Comparison of ENCODE assay signal across 13 mouse cellular contexts in genomic region chr2:37757784-37758183, GRCm38 (mm10). TPM values are rescaled to one million over a fixed set of nuclear protein-coding genes. Genes with fewer than 3 reads are reported as not detected.
DNase-seq lines count a peak whose midpoint lies in the region; ATAC-seq and TF ChIP-seq lines count a peak whose summit lies in the region.
"Had no signal": no experiment of that assay in that cellular context is flagged by ENCODE, and none has a peak within 500 bp of the region (broad histone marks: within the 10 kb centered on the region; RNA-seq: fewer than 3 reads in every experiment).

No protein-coding gene starts in this region.

- ATAC-seq in lung, embryonic 16.5 days (ENCODE audit: low read depth), result 0 out of 2 replicates have a peak, but pooled peaks have one; percentile 10
- no peak for ATAC-seq in intestine, embryonic 16.5 days
- ATAC-seq in neural tube, embryonic 15.5 days (ENCODE audit: low FRiP score), result no peak

- H3K9ac ChIP-seq in lung, embryonic 16.5 days (ENCODE audit: low read length), result peak overlapping the region; percentile 48
- 0 out of 2 replicates have a peak overlapping the region, but pooled peaks have one; percentile 53 for H3K9ac ChIP-seq in intestine, embryonic 16.5 days (ENCODE audit: low read depth, low read length)
- no peak overlapping the region for H3K9ac ChIP-seq in neural tube, embryonic 15.5 days (replicated peaks)
- H3K9ac ChIP-seq: liver, embryonic 15.5 days had no signal

- peak overlapping the region; percentile 64 for H3K27ac ChIP-seq in gastrocnemius, adult 2 months
- H3K27ac ChIP-seq in lung, embryonic 16.5 days (ENCODE audit: low read length), result no peak overlapping the region
- H3K27ac ChIP-seq in intestine, embryonic 16.5 days (ENCODE audit: low read length), result no peak overlapping the region
- no peak overlapping the region for H3K27ac ChIP-seq in neural tube, embryonic 15.5 days (replicated peaks)
- H3K27ac ChIP-seq: liver, embryonic 15.5 days had no signal

- no peak for DNase-seq in gastrocnemius, adult 2 months
- no peak for DNase-seq in gastrocnemius, postnatal 4 days (ENCODE audit: low spot score in 2 of 2)
- no peak for DNase-seq in lung, postnatal 14 days
- DNase-seq in spleen, adult 12 weeks (ENCODE audit: low spot score), result no peak
- DNase-seq in adrenal gland, postnatal 10 days, result no peak
- DNase-seq: adrenal gland, postnatal 25 days; cerebellum, adult 8-10 months had no signal

- no peaks in the 10 kb centered on the region for H3K36me3 ChIP-seq in lung, embryonic 16.5 days (ENCODE audit: control insufficient read depth, insufficient read depth, low read length)
- no peaks in the 10 kb centered on the region for H3K36me3 ChIP-seq in intestine, embryonic 16.5 days (ENCODE audit: control insufficient read depth, insufficient read depth, low read length)
- H3K36me3 ChIP-seq in neural tube, embryonic 15.5 days, result no peaks in the 10 kb centered on the region
- H3K36me3 ChIP-seq: liver, embryonic 15.5 days had no signal

- peaks cover 7% of the 10 kb centered on the region; the same call in 1 of the 2 replicates for H3K4me1 ChIP-seq in lung, embryonic 16.5 days (replicated peaks; ENCODE audit: control insufficient read depth, insufficient read depth, low read length)
- H3K4me1 ChIP-seq in intestine, embryonic 16.5 days (ENCODE audit: control insufficient read depth, insufficient read depth, low read length), result peaks cover 21% of the 10 kb centered on the region
- H3K4me1 ChIP-seq in neural tube, embryonic 15.5 days, result peaks cover 22% of the 10 kb centered on the region
- H3K4me1 ChIP-seq: liver, embryonic 15.5 days had no signal

- 83% methylated on average over 4 of the region's 4 CpGs for WGBS in lung, embryonic 16.5 days
- WGBS in intestine, embryonic 16.5 days, result 76% methylated on average over 4 of the region's 4 CpGs
- 85% methylated on average over 4 of the region's 4 CpGs for WGBS in neural tube, embryonic 15.5 days

- no peaks in the 10 kb centered on the region for H3K27me3 ChIP-seq in lung, embryonic 16.5 days (ENCODE audit: control insufficient read depth, insufficient read depth, low read depth, low read length)
- H3K27me3 ChIP-seq in intestine, embryonic 16.5 days (replicated peaks; ENCODE audit: control insufficient read depth, insufficient read depth, low read length), result no peaks in the 10 kb centered on the region
- H3K27me3 ChIP-seq in neural tube, embryonic 15.5 days (replicated peaks), result no peaks in the 10 kb centered on the region

- intact Hi-C loops in gastrocnemius, adult 2 months (cut with DNase I), result no loop called here

- H3K4me2 ChIP-seq in lung, embryonic 16.5 days (ENCODE audit: low read depth, low read length), result no peak overlapping the region; the same call in 1 of the 2 replicates
- H3K4me2 ChIP-seq in intestine, embryonic 16.5 days (ENCODE audit: low read depth, low read length), result no peak overlapping the region
- H3K4me2 ChIP-seq in neural tube, embryonic 15.5 days, result 0 out of 2 replicates have a peak overlapping the region, but pooled peaks have one; percentile 30
- H3K4me2 ChIP-seq: liver, embryonic 15.5 days had no signal

- no peak for TF ChIP-seq CTCF in gastrocnemius, adult 2 months (IDR thresholded peaks at IDR 0.05)

- no peaks in the 10 kb centered on the region for H3K9me3 ChIP-seq in lung, embryonic 16.5 days (ENCODE audit: control insufficient read depth, low read length)
- H3K9me3 ChIP-seq in intestine, embryonic 16.5 days (ENCODE audit: control insufficient read depth, low read length), result no peaks in the 10 kb centered on the region
- no peaks in the 10 kb centered on the region for H3K9me3 ChIP-seq in neural tube, embryonic 15.5 days (replicated peaks)
- H3K9me3 ChIP-seq: liver, embryonic 15.5 days had no signal

- no peak overlapping the region for H3K4me3 ChIP-seq in gastrocnemius, adult 2 months
- H3K4me3 ChIP-seq in lung, embryonic 16.5 days (ENCODE audit: low read length), result no peak overlapping the region
- H3K4me3 ChIP-seq in intestine, embryonic 16.5 days (ENCODE audit: low read length), result no peak overlapping the region
- H3K4me3 ChIP-seq in neural tube, embryonic 15.5 days (replicated peaks), result no peak overlapping the region
- H3K4me3 ChIP-seq: erythroblast, embryonic 14.5 days; liver, embryonic 15.5 days; myocyte had no signal

RNA-seq across cellular contexts. Expression of gene Crb2, which starts 18.3 kb away (rescaled TPM):
- not detected for total RNA-seq in gastrocnemius, adult 2 months (2021)
- under 1 TPM; 0.37 to 0.70 TPM for total RNA-seq in gastrocnemius, postnatal 4 days (2021)
- polyA plus RNA-seq in lung, embryonic 16.5 days (2015; fragmentation: Nextera tagmentation; extraction: Ambion mirVana), result 0.77 and 0.88 TPM in 2 replicates
- polyA plus RNA-seq in intestine, embryonic 16.5 days (2015; fragmentation: Nextera tagmentation; extraction: Ambion mirVana), result 0.95 and 1.1 TPM in 2 replicates
- 2.5 and 2.6 TPM in 2 replicates for polyA plus RNA-seq in neural tube, embryonic 15.5 days (2015; fragmentation: Nextera tagmentation; extraction: Ambion mirVana)
- total RNA-seq in adrenal gland, postnatal 10 days (2021), result under 1 TPM; 0.66 to 0.76 TPM
- polyA plus RNA-seq: erythroblast, embryonic 14.5 days; myocyte had no signal

RNA-seq across cellular contexts. Expression of gene Strbp, which starts 54.1 kb away (rescaled TPM):
- 10 to 100 TPM; 20.1 to 22.4 TPM for total RNA-seq in gastrocnemius, adult 2 months (2021)
- total RNA-seq in gastrocnemius, postnatal 4 days (2021), result 10 to 100 TPM; 21.3 to 29.9 TPM
- polyA plus RNA-seq in lung, embryonic 16.5 days (2015; fragmentation: Nextera tagmentation; extraction: Ambion mirVana), result 31.1 and 33.4 TPM in 2 replicates
- 27.5 and 28.3 TPM in 2 replicates for polyA plus RNA-seq in intestine, embryonic 16.5 days (2015; fragmentation: Nextera tagmentation; extraction: Ambion mirVana)
- 87.0 and 98.3 TPM in 2 replicates for polyA plus RNA-seq in neural tube, embryonic 15.5 days (2015; fragmentation: Nextera tagmentation; extraction: Ambion mirVana)
- total RNA-seq in adrenal gland, postnatal 10 days (2021), result 10 to 100 TPM; 33.9 to 38.9 TPM
